Mouse (Mus musculus) liver, embryonic 11.5 days (tissue): ENCODE results near the gene Tceanc2. TPM values are rescaled to one million over a fixed set of nuclear protein-coding genes. Genes with fewer than 3 reads are reported as not detected.
"Not testable (repeated sequence)": the region's sequence is repeated elsewhere in the genome, so short reads cannot be mapped to it uniquely, and the experiment has no call there.

ENCODE experiments used
- ATAC-seq: fragments of 200-750 bp; cut with Nextera tagmentation; replicated peaks from 2 replicates; pipeline ENCODE4 v1.8.0; 2017; ENCODE audit warnings: moderate number of reproducible peaks, mild to moderate bottlenecking, moderate TSS enrichment, moderate library complexity; ENCODE audit not compliant: low FRiP score
- DNase-seq: peaks from one replicate; pipeline ENCODE4 v3.0.0-alpha.2; 2017; ENCODE audit warnings: low spot score
- H3K27ac ChIP-seq: fragments of 300-500 bp; sonication (generic); 2 replicates; pipeline ENCODE4 v1.5.1; 2014; ENCODE audit warnings: mild to moderate bottlenecking, low read depth, low read length, control low read depth
- H3K27me3 ChIP-seq: fragments of 300-500 bp; sonication (generic); replicated peaks from 2 replicates; pipeline ENCODE4 v1.6.1; 2014; ENCODE audit warnings: low read length, mixed read lengths; ENCODE audit not compliant: control insufficient read depth, insufficient read depth
- H3K36me3 ChIP-seq: fragments of 300-500 bp; sonication (generic); 2 replicates; pipeline ENCODE4 v1.6.1; 2014; ENCODE audit warnings: mild to moderate bottlenecking, low read length, moderate library complexity, mixed read lengths; ENCODE audit not compliant: control insufficient read depth, insufficient read depth
- H3K4me1 ChIP-seq: fragments of 300-500 bp; sonication (generic); replicated peaks from 2 replicates; pipeline ENCODE4 v1.6.1; 2014; ENCODE audit warnings: low read length, mixed read lengths; ENCODE audit not compliant: control insufficient read depth, insufficient read depth
- H3K4me2 ChIP-seq: fragments of 300-500 bp; sonication (generic); 2 replicates; pipeline ENCODE4 v1.6.1; 2014; ENCODE audit warnings: mild to moderate bottlenecking, control low read depth, moderate library complexity
- H3K4me3 ChIP-seq: fragments of 300-500 bp; sonication (generic); 2 replicates; pipeline ENCODE4 v1.5.1; 2014; ENCODE audit warnings: low read depth, low read length, control low read depth
- H3K9ac ChIP-seq: fragments of 300-500 bp; sonication (generic); 2 replicates; pipeline ENCODE4 v1.6.1; 2014; ENCODE audit warnings: low read depth, low read length, control low read depth
- H3K9me3 ChIP-seq: fragments of 300-500 bp; sonication (generic); 2 replicates; pipeline ENCODE4 v1.6.1; 2016; ENCODE audit warnings: low read length, inconsistent platforms, mixed read lengths; ENCODE audit not compliant: control insufficient read depth
- WGBS: fragments of 180-500 bp; shearing (Covaris S2); extraction: QIAGEN DNeasy Blood & Tissue Kit; methylation state at CpG from one replicate; pipeline ENCODE4 v1.1.7; 2014; 5-methylcytosine and 5-hydroxymethylcytosine counted together
- polyA plus RNA-seq: library from polyadenylated mRNA; unstranded; fragments of >200 nt; fragmentation: Nextera tagmentation; extraction: Ambion mirVana; gene quantifications from 2 replicates; pipeline ENCODE4 v1.2.1, GENCODE M21; 2014

The Tceanc2 gene
- polyA plus RNA-seq, 1 experiment from 2014 or later = 23.0 TPM

GRCm38 (mm10) chr4:107114278-107114677, 64.6 kb downstream of the Tceanc2 start:
- H3K9me3 ChIP-seq = no peaks in the 10 kb centered on the region
- H3K27ac ChIP-seq = no peak overlapping the region
- ATAC-seq = no peak
- H3K36me3 ChIP-seq = no peaks in the 10 kb centered on the region
- DNase-seq = no peak
- no peaks in the 10 kb centered on the region for H3K4me1 ChIP-seq
- 46% methylated on average over 8 of the region's 8 CpGs for WGBS
- H3K27me3 ChIP-seq = no peaks in the 10 kb centered on the region
- no peak overlapping the region for H3K4me3 ChIP-seq
- H3K9ac ChIP-seq = no peak overlapping the region
- no peak overlapping the region for H3K4me2 ChIP-seq

GRCm38 (mm10) chr4:107109181-107109580, 69.7 kb downstream of the Tceanc2 start:
- H3K4me1 ChIP-seq, DNase-seq, H3K9me3 ChIP-seq, H3K4me2 ChIP-seq, H3K36me3 ChIP-seq, H3K4me3 ChIP-seq, H3K9ac ChIP-seq, H3K27me3 ChIP-seq, H3K27ac ChIP-seq: not testable (repeated sequence)
- WGBS = 76% methylated on average over 6 of the region's 6 CpGs
- ATAC-seq = peak; percentile 82

GRCm38 (mm10) chr4:107108291-107108731, 70.6 kb downstream of the Tceanc2 start:
- Histone ChIP-seq H3K4me3 (no peak overlapping the region), H3K27me3 (no peaks in the 10 kb centered on the region), H3K9ac (0 out of 2 replicates have a peak overlapping the region, but pooled peaks have one; percentile 20), H3K27ac (no peak overlapping the region; the same call in 1 of the 2 replicates), H3K36me3 (no peaks in the 10 kb centered on the region), H3K4me1 (no peaks in the 10 kb centered on the region), H3K4me2 (no peak overlapping the region), H3K9me3 (no peaks in the 10 kb centered on the region)
- 52% methylated on average over 13 of the region's 13 CpGs for WGBS
- ATAC-seq = no peak
- no peak for DNase-seq

GRCm38 (mm10) chr4:107106777-107107176, 72.1 kb downstream of the Tceanc2 start:
- Histone ChIP-seq H3K27ac (no peak overlapping the region), H3K27me3 (no peaks in the 10 kb centered on the region), H3K4me2 (no peak overlapping the region), H3K9me3 (no peaks in the 10 kb centered on the region), H3K4me3 (no peak overlapping the region), H3K4me1 (no peaks in the 10 kb centered on the region; the same call in 1 of the 2 replicates), H3K36me3 (no peaks in the 10 kb centered on the region), H3K9ac (no peak overlapping the region)
- 86% methylated on average over 16 of the region's 16 CpGs for WGBS
- ATAC-seq = no peak
- no peak for DNase-seq

GRCm38 (mm10) chr4:107102220-107102619, 76.7 kb downstream of the Tceanc2 start:
- H3K36me3 ChIP-seq = no peaks in the 10 kb centered on the region
- ATAC-seq (no peak), DNase-seq (no peak)
- no peak overlapping the region for H3K27ac ChIP-seq
- H3K9ac ChIP-seq = no peak overlapping the region
- H3K4me3 ChIP-seq = no peak overlapping the region
- 74% methylated on average over 8 of the region's 8 CpGs for WGBS
- H3K27me3 ChIP-seq = no peaks in the 10 kb centered on the region
- H3K4me1 ChIP-seq = no peaks in the 10 kb centered on the region; the same call in 1 of the 2 replicates
- no peaks in the 10 kb centered on the region for H3K9me3 ChIP-seq
- no peak overlapping the region for H3K4me2 ChIP-seq

GRCm38 (mm10) chr4:107098791-107099525, 80.0 kb downstream of the Tceanc2 start:
- DNase-seq (no peak), ATAC-seq (no peak)
- Histone ChIP-seq H3K27me3 (no peaks in the 10 kb centered on the region), H3K36me3 (no peaks in the 10 kb centered on the region), H3K4me2 (no peak overlapping the region), H3K9ac (no peak overlapping the region), H3K4me3 (no peak overlapping the region), H3K4me1 (peaks cover 3% of the 10 kb centered on the region), H3K27ac (no peak overlapping the region), H3K9me3 (no peaks in the 10 kb centered on the region)
- WGBS = 73% methylated on average over 17 of the region's 17 CpGs

GRCm38 (mm10) chr4:107098375-107098774, 80.5 kb downstream of the Tceanc2 start:
- no peak overlapping the region for H3K4me2 ChIP-seq
- no peak for DNase-seq
- no peak for ATAC-seq
- no peak overlapping the region for H3K9ac ChIP-seq
- no peaks in the 10 kb centered on the region for H3K36me3 ChIP-seq
- peaks cover 3% of the 10 kb centered on the region for H3K4me1 ChIP-seq
- H3K27me3 ChIP-seq = no peaks in the 10 kb centered on the region
- WGBS = 70% methylated on average over 10 of the region's 10 CpGs
- no peak overlapping the region for H3K4me3 ChIP-seq
- H3K27ac ChIP-seq = no peak overlapping the region
- no peaks in the 10 kb centered on the region for H3K9me3 ChIP-seq

GRCm38 (mm10) chr4:107097871-107098270, 81.0 kb downstream of the Tceanc2 start:
- no peak overlapping the region for H3K4me3 ChIP-seq
- WGBS = 51% methylated on average over 15 of the region's 15 CpGs
- H3K9ac ChIP-seq = no peak overlapping the region
- no peaks in the 10 kb centered on the region for H3K36me3 ChIP-seq
- peaks cover 3% of the 10 kb centered on the region for H3K4me1 ChIP-seq
- DNase-seq = no peak
- ATAC-seq = no peak
- H3K4me2 ChIP-seq = no peak overlapping the region; the same call in 1 of the 2 replicates
- H3K27me3 ChIP-seq = no peaks in the 10 kb centered on the region
- H3K9me3 ChIP-seq = no peaks in the 10 kb centered on the region
- no peak overlapping the region for H3K27ac ChIP-seq

GRCm38 (mm10) chr4:107096841-107097373, 82.0 kb downstream of the Tceanc2 start, which contains the start of gene Cdcp2:
Gene Cdcp2, plus strand, starts transcription at chr4:107096891.
- no peak within 1 kb of the TSS for H3K4me3 ChIP-seq
- H3K9me3 ChIP-seq = no peaks in the 10 kb centered on the region
- no peaks in the 10 kb centered on the region for H3K36me3 ChIP-seq
- H3K9ac ChIP-seq = no peak within 1 kb of the TSS
- no peak within 1 kb of the TSS; the same call in 1 of the 2 replicates for H3K4me2 ChIP-seq
- H3K27me3 ChIP-seq = no peaks in the 10 kb centered on the region
- H3K4me1 ChIP-seq = peaks cover 3% of the 10 kb centered on the region
- H3K27ac ChIP-seq = no peak within 1 kb of the TSS; the same call in 1 of the 2 replicates
- 68% methylated on average over 16 of the region's 16 CpGs for WGBS
- DNase-seq (no peak), ATAC-seq (no peak)
